Comparison of ENCODE assay signal across 27 mouse cellular contexts in the genomic region with DNA sequence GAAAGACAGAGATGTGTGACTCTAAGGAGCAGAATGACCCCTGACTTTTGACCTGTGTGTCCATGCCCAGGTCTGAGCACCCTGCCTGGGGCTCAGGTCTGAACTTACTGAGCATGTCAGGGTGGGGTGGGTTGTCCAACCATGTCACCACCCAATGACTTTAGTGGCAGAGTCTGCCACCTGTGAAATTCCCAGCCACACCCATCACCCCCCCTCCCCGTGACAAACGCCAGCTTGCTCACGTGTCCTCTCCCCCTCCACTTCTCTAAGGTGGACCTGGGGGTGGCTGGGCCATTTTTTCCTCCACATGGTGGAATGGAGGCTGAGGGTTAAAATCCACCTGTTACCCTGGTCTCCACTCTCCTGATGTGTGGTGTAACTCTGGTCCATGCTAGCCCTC. TPM values are rescaled to one million over a fixed set of nuclear protein-coding genes. Genes with fewer than 3 reads are reported as not detected.
DNase-seq lines count a peak whose midpoint lies in the region; ATAC-seq lines count a peak whose summit lies in the region.
"Had no signal": no experiment of that assay in that cellular context is flagged by ENCODE, and none has a peak within 500 bp of the region (broad histone marks: within the 10 kb centered on the region; RNA-seq: fewer than 3 reads in every experiment).

No protein-coding gene starts in this region.

- H3K36me3 ChIP-seq in forebrain, embryonic 13.5 days (ENCODE audit: poor library complexity, severe bottlenecking), result no peaks in the 10 kb centered on the region
- no peaks in the 10 kb centered on the region for H3K36me3 ChIP-seq in forebrain, embryonic 11.5 days (ENCODE audit: control insufficient read depth, insufficient read depth, low read length)
- H3K36me3 ChIP-seq in midbrain, embryonic 15.5 days (replicated peaks), result no peaks in the 10 kb centered on the region
- H3K36me3 ChIP-seq in midbrain, embryonic 14.5 days (ENCODE audit: control insufficient read depth, insufficient read depth, low read length), result peaks cover 9% of the 10 kb centered on the region; the same call in 1 of the 2 replicates
- H3K36me3 ChIP-seq: embryonic facial prominence, embryonic 12.5 days; embryonic facial prominence, embryonic 15.5 days; forebrain, embryonic 12.5 days; G1E; heart, embryonic 10.5 days; heart, embryonic 13.5 days had no signal

- DNase-seq in cerebellum, adult 11-12 months, result peak; percentile 56
- DNase-seq in cerebellum, adult 11 months, result no peak
- no peak for DNase-seq in forebrain, embryonic 11.5 days (ENCODE audit: low spot score)
- DNase-seq in midbrain, embryonic 14.5 days, result no peak
- no peak for DNase-seq in embryo, embryonic 11 days
- DNase-seq: adrenal gland, postnatal 10 days; adrenal gland, postnatal 36 days; gastrocnemius, postnatal 10 days; gastrocnemius, postnatal 36 days; heart, adult 2 months; heart, postnatal 14 days; heart, postnatal 4 days had no signal

- ATAC-seq in forebrain, embryonic 13.5 days, result no peak
- no peak for ATAC-seq in forebrain, embryonic 11.5 days (replicated peaks; ENCODE audit: low FRiP score)
- ATAC-seq in midbrain, embryonic 15.5 days (replicated peaks), result no peak
- no peak for ATAC-seq in midbrain, embryonic 14.5 days (ENCODE audit: low FRiP score, low TSS enrichment)
- ATAC-seq: forebrain, embryonic 16.5 days; hindbrain, postnatal 0 days; inflammation-experienced regulatory T-cells, adult 6 months; Patski had no signal

- no peaks in the 10 kb centered on the region for H3K9me3 ChIP-seq in forebrain, embryonic 13.5 days (replicated peaks)
- no peaks in the 10 kb centered on the region for H3K9me3 ChIP-seq in forebrain, embryonic 11.5 days (ENCODE audit: control insufficient read depth, low read length)
- H3K9me3 ChIP-seq in midbrain, embryonic 15.5 days, result no peaks in the 10 kb centered on the region
- H3K9me3 ChIP-seq in midbrain, embryonic 14.5 days (ENCODE audit: control insufficient read depth, low read length), result no peaks in the 10 kb centered on the region
- H3K9me3 ChIP-seq: embryonic facial prominence, embryonic 12.5 days; embryonic facial prominence, embryonic 15.5 days; forebrain, embryonic 12.5 days; G1E; heart, embryonic 10.5 days; heart, embryonic 13.5 days had no signal

- peak overlapping the region; percentile 25; the same call in 1 of the 2 replicates for H3K27ac ChIP-seq in forebrain, embryonic 13.5 days
- no peak overlapping the region for H3K27ac ChIP-seq in forebrain, embryonic 11.5 days (ENCODE audit: low read depth, low read length)
- peak overlapping the region; percentile 22; the same call in 1 of the 2 replicates for H3K27ac ChIP-seq in midbrain, embryonic 15.5 days
- no peak overlapping the region for H3K27ac ChIP-seq in midbrain, embryonic 14.5 days (replicated peaks; ENCODE audit: low read depth, low read length)
- H3K27ac ChIP-seq: embryonic facial prominence, embryonic 12.5 days; embryonic facial prominence, embryonic 15.5 days; forebrain, embryonic 12.5 days; heart, adult 2 months; heart, embryonic 10.5 days; heart, embryonic 13.5 days; hindbrain, embryonic 14.5 days had no signal

- no peak overlapping the region for H3K9ac ChIP-seq in forebrain, embryonic 13.5 days
- H3K9ac ChIP-seq in forebrain, embryonic 11.5 days (ENCODE audit: low read length), result no peak overlapping the region
- H3K9ac ChIP-seq in midbrain, embryonic 15.5 days, result no peak overlapping the region
- H3K9ac ChIP-seq in midbrain, embryonic 14.5 days (replicated peaks; ENCODE audit: low read length), result no peak overlapping the region
- H3K9ac ChIP-seq: embryonic facial prominence, embryonic 12.5 days; embryonic facial prominence, embryonic 15.5 days; forebrain, embryonic 12.5 days; heart, embryonic 13.5 days; hindbrain, embryonic 14.5 days had no signal

- H3K27me3 ChIP-seq in forebrain, embryonic 13.5 days, result no peaks in the 10 kb centered on the region
- peaks cover 2% of the 10 kb centered on the region; the same call in 1 of the 2 replicates for H3K27me3 ChIP-seq in forebrain, embryonic 11.5 days (ENCODE audit: control insufficient read depth, insufficient read depth, low read length)
- H3K27me3 ChIP-seq in midbrain, embryonic 15.5 days (replicated peaks), result no peaks in the 10 kb centered on the region
- no peaks in the 10 kb centered on the region for H3K27me3 ChIP-seq in midbrain, embryonic 14.5 days (ENCODE audit: control insufficient read depth, insufficient read depth, low read length)

- WGBS in forebrain, embryonic 13.5 days, result 82% methylated on average over 3 of the region's 3 CpGs
- 90% methylated on average over 3 of the region's 3 CpGs for WGBS in forebrain, embryonic 11.5 days
- WGBS in midbrain, embryonic 15.5 days, result 77% methylated on average over 3 of the region's 3 CpGs
- WGBS in midbrain, embryonic 14.5 days, result 91% methylated on average over 3 of the region's 3 CpGs

- H3K4me1 ChIP-seq in forebrain, embryonic 13.5 days, result peaks cover 29% of the 10 kb centered on the region
- H3K4me1 ChIP-seq in forebrain, embryonic 11.5 days (replicated peaks; ENCODE audit: control insufficient read depth, insufficient read depth, low read length), result peaks cover 19% of the 10 kb centered on the region; the same call in 1 of the 2 replicates
- H3K4me1 ChIP-seq in midbrain, embryonic 15.5 days, result peaks cover 32% of the 10 kb centered on the region
- H3K4me1 ChIP-seq in midbrain, embryonic 14.5 days (ENCODE audit: control insufficient read depth, insufficient read depth, low read length), result peaks cover 30% of the 10 kb centered on the region

- no peak overlapping the region for H3K4me3 ChIP-seq in forebrain, embryonic 13.5 days
- H3K4me3 ChIP-seq in forebrain, embryonic 11.5 days (ENCODE audit: low read depth, low read length), result no peak overlapping the region
- H3K4me3 ChIP-seq in midbrain, embryonic 15.5 days, result no peak overlapping the region
- H3K4me3 ChIP-seq in midbrain, embryonic 14.5 days (replicated peaks; ENCODE audit: low read depth, low read length), result no peak overlapping the region
- H3K4me3 ChIP-seq: embryonic facial prominence, embryonic 12.5 days; embryonic facial prominence, embryonic 15.5 days; forebrain, embryonic 12.5 days; heart, adult 2 months; heart, embryonic 10.5 days; heart, embryonic 13.5 days had no signal

- H3K4me2 ChIP-seq in forebrain, embryonic 13.5 days, result no peak overlapping the region
- no peak overlapping the region for H3K4me2 ChIP-seq in forebrain, embryonic 11.5 days (ENCODE audit: low read depth, low read length, severe bottlenecking)
- H3K4me2 ChIP-seq in midbrain, embryonic 15.5 days, result no peak overlapping the region
- H3K4me2 ChIP-seq in midbrain, embryonic 14.5 days (ENCODE audit: low read length), result no peak overlapping the region
- H3K4me2 ChIP-seq: embryonic facial prominence, embryonic 12.5 days; embryonic facial prominence, embryonic 15.5 days; forebrain, embryonic 12.5 days; heart, embryonic 13.5 days; hindbrain, embryonic 14.5 days had no signal

RNA-seq across cellular contexts. Expression of gene Slc22a12, which starts 6.6 kb away (rescaled TPM):
- not detected in 2 replicates for polyA plus RNA-seq in forebrain, embryonic 13.5 days (2015; fragmentation: Nextera tagmentation; extraction: Ambion mirVana)
- polyA plus RNA-seq in forebrain, embryonic 11.5 days (2014; fragmentation: Nextera tagmentation; extraction: Ambion mirVana), result not detected in 2 replicates
- polyA plus RNA-seq in midbrain, embryonic 15.5 days (2015; fragmentation: Nextera tagmentation; extraction: Ambion mirVana), result 0.17 and 0.32 TPM in 2 replicates
- polyA plus RNA-seq in midbrain, embryonic 14.5 days (2014; fragmentation: Nextera tagmentation; extraction: Ambion mirVana), result not detected in 2 replicates
- polyA plus RNA-seq: embryonic facial prominence, embryonic 12.5 days; embryonic facial prominence, embryonic 15.5 days; forebrain, embryonic 12.5 days; forebrain, embryonic 16.5 days; G1E; heart, adult 2 months; heart, embryonic 10.5 days; heart, embryonic 13.5 days; heart, embryonic 16.5 days; hindbrain, embryonic 11.5 days; hindbrain, embryonic 14.5 days; inflammation-experienced regulatory T-cells, adult 6 months; Patski had no signal

Comparison
In these comparisons a context has a peak if more than half of its experiments do, and no peak if none do; other contexts are left out.
1. H3K27ac ChIP-seq: peak in forebrain, embryonic 13.5 days (single experiment) and midbrain, embryonic 15.5 days (single experiment); none in forebrain, embryonic 11.5 days (single experiment) and midbrain, embryonic 14.5 days (single experiment).